Mouse (Mus musculus): ENCODE results near the gene Sap30bp. TPM values are rescaled to one million over a fixed set of nuclear protein-coding genes. Genes with fewer than 3 reads are reported as not detected.

Sap30bp gene
- polyA plus RNA-seq, 1 experiment from 2014 or later: 40.5 TPM

- Histone ChIP-seq H3K9me3 (replicated peaks) (no peaks in the 10 kb centered on the region), H3K27me3 (replicated peaks) (no peaks in the 10 kb centered on the region), H3K4me2 (no peak overlapping the region), H3K4me3 (replicated peaks) (no peak overlapping the region), H3K27ac (replicated peaks) (no peak overlapping the region), H3K36me3 (no peaks in the 10 kb centered on the region), H3K4me1 (peaks cover 3% of the 10 kb centered on the region; the same call in 1 of the 2 replicates), H3K9ac (replicated peaks) (no peak overlapping the region)
- ATAC-seq (ENCODE audit: low FRiP score): no peak
- WGBS: 95% methylated on average over 3 of the region's 3 CpGs
These were observed 62.2 kb downstream of the Sap30bp start for GRCm38 (mm10) chr11:115995256-115995655.

- no peaks in the 10 kb centered on the region for H3K27me3 ChIP-seq (replicated peaks)
- WGBS: 77% methylated on average over 4 of the region's 4 CpGs
- no peak overlapping the region for H3K4me3 ChIP-seq (replicated peaks)
- H3K4me2 ChIP-seq: no peak overlapping the region
- no peak overlapping the region for H3K27ac ChIP-seq (replicated peaks)
- no peaks in the 10 kb centered on the region for H3K9me3 ChIP-seq (replicated peaks)
- ATAC-seq (ENCODE audit: low FRiP score): no peak
- no peaks in the 10 kb centered on the region for H3K36me3 ChIP-seq
- no peak overlapping the region for H3K9ac ChIP-seq (replicated peaks)
- peaks cover 3% of the 10 kb centered on the region; the same call in 1 of the 2 replicates for H3K4me1 ChIP-seq
These were observed 64.0 kb downstream of the Sap30bp start for GRCm38 (mm10) chr11:115997047-115997446.

DNA sequence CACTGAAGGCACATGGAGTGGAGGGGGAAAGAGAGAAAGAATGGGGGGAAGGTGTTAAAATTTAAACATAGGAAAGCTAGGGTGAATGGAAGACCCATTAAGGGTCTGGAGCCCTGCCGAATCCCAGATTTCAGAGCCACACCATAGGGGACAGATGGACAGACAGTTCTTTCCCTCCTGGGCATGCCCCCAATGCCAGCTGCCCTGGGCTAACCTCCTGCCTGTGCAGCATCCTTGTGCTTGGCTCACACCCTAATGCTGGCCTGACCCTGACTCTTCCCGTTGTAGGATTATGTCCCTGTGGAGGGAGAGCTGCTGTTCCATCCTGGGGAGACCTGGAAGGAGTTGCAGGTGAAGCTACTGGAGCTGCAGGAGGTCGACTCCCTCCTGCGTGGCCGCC lies 64.6 kb downstream of the Sap30bp start:
- ATAC-seq (ENCODE audit: low FRiP score): no peak
- 67% methylated on average over 5 of the region's 5 CpGs for WGBS

GRCm38 (mm10) chr11:115999027-115999426 lies 65.9 kb downstream of the Sap30bp start:
- peaks cover 3% of the 10 kb centered on the region; the same call in 1 of the 2 replicates for H3K4me1 ChIP-seq
- H3K9me3 ChIP-seq (replicated peaks): no peaks in the 10 kb centered on the region
- H3K4me2 ChIP-seq: no peak overlapping the region
- whole genome bisulfite sequencing: 83% methylated on average over 7 of the region's 7 CpGs
- no peak for ATAC-seq (ENCODE audit: low FRiP score)
- no peak overlapping the region for H3K27ac ChIP-seq (replicated peaks)
- no peaks in the 10 kb centered on the region for H3K27me3 ChIP-seq (replicated peaks)
- H3K36me3 ChIP-seq: no peaks in the 10 kb centered on the region
- no peak overlapping the region for H3K4me3 ChIP-seq (replicated peaks)
- no peak overlapping the region for H3K9ac ChIP-seq (replicated peaks)

More for the DNA sequence above, 64.6 kb downstream of the Sap30bp start:
- Histone ChIP-seq H3K27me3 (replicated peaks) (no peaks in the 10 kb centered on the region), H3K4me1 (peaks cover 3% of the 10 kb centered on the region; the same call in 1 of the 2 replicates), H3K4me3 (replicated peaks) (no peak overlapping the region), H3K27ac (replicated peaks) (no peak overlapping the region), H3K36me3 (no peaks in the 10 kb centered on the region), H3K9me3 (replicated peaks) (no peaks in the 10 kb centered on the region), H3K4me2 (no peak overlapping the region), H3K9ac (replicated peaks) (no peak overlapping the region)

DNA sequence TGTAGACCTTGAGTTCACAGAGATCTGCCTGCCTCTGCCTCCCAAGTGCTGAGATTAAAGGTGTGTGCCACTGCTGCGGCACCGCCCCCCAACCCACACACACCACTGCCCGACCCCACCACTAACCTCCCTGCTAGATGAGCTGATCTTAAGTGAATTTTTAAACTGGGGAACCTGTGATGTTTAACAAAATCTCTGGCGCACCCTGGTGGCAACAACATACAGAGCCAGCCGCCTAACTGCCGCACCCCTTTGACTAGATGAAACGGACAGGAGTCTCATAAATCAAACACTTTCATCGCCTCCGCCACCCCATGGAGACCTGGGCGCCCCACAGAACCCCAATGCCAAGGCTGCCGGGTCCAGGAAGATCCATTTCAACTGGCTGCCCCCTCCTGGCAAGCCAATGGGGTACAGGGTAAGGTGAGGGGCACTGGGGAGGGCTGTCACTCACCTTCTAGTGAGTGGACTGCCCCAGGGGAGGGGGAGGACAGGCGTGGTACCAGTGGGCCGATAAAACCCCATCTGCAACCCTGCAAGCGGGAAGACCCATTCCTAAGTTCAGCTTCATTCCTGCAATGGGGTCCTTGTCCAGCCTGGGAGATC lies 66.6 kb downstream of the Sap30bp start:
- H3K9ac ChIP-seq (replicated peaks): no peak overlapping the region
- H3K27me3 ChIP-seq (replicated peaks): no peaks in the 10 kb centered on the region
- H3K27ac ChIP-seq (replicated peaks): no peak overlapping the region
- no peaks in the 10 kb centered on the region for H3K36me3 ChIP-seq
- 17% methylated on average over 14 of the region's 14 CpGs for WGBS
- H3K4me2 ChIP-seq: peak overlapping the region; percentile 33
- no peaks in the 10 kb centered on the region for H3K9me3 ChIP-seq (replicated peaks)
- no peak overlapping the region for H3K4me3 ChIP-seq (replicated peaks)
- no peak for ATAC-seq (ENCODE audit: low FRiP score)
- H3K4me1 ChIP-seq: peaks cover 5% of the 10 kb centered on the region

DNA sequence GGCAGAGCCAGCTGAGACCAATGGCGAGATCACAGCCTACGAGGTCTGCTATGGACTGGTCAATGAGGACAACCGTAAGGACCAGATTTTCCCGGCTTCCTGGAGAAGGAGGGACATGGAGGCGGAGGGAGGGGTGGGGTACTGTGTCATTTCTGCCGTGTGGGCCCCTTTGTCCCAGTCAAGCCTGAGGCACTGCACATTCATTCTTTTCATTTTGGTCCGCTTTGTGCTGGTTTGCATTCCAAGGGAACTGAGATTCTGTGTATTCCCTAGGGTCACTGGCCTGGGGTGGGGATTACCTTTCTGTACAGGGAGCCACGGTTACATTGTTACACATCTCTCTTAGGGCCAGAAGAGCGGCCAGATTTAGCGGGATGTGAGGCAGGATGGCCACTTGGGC lies 67.5 kb downstream of the Sap30bp start:
- H3K9ac ChIP-seq (replicated peaks): no peak overlapping the region
- H3K9me3 ChIP-seq (replicated peaks): no peaks in the 10 kb centered on the region
- H3K36me3 ChIP-seq: no peaks in the 10 kb centered on the region
- 48% methylated on average over 10 of the region's 10 CpGs for WGBS
- H3K4me2 ChIP-seq: no peak overlapping the region
- H3K4me1 ChIP-seq: peaks cover 14% of the 10 kb centered on the region
- H3K27ac ChIP-seq (replicated peaks): no peak overlapping the region
- no peaks in the 10 kb centered on the region for H3K27me3 ChIP-seq (replicated peaks)
- H3K4me3 ChIP-seq (replicated peaks): no peak overlapping the region
- no peak for ATAC-seq (ENCODE audit: low FRiP score)

DNA sequence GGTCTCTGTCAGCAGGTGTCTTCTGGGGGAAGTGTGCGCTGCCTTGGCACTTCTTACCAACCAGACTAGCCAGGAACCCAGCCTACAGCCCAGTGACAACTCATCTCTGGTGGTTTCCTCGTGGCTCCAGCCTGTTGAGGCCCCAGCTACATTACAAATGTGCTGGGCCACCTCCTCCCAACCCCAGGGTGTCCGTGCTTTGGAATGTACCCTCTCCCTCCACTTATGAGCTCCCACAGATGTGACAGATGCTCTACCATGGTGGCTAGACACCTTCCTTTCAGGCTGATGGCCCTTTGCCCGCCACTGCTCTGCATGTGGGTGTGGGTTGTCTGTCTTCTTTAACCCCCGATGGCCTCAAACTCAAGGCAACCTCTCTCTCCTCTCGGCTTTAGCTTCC lies 68.6 kb downstream of the Sap30bp start:
- 78% methylated on average over 6 of the region's 6 CpGs for WGBS
- Histone ChIP-seq H3K36me3 (no peaks in the 10 kb centered on the region), H3K4me3 (replicated peaks) (no peak overlapping the region), H3K27ac (replicated peaks) (no peak overlapping the region), H3K4me1 (peaks cover 14% of the 10 kb centered on the region), H3K27me3 (replicated peaks) (no peaks in the 10 kb centered on the region), H3K9me3 (replicated peaks) (no peaks in the 10 kb centered on the region), H3K9ac (replicated peaks) (no peak overlapping the region), H3K4me2 (no peak overlapping the region)
- no peak for ATAC-seq (ENCODE audit: low FRiP score)

DNA sequence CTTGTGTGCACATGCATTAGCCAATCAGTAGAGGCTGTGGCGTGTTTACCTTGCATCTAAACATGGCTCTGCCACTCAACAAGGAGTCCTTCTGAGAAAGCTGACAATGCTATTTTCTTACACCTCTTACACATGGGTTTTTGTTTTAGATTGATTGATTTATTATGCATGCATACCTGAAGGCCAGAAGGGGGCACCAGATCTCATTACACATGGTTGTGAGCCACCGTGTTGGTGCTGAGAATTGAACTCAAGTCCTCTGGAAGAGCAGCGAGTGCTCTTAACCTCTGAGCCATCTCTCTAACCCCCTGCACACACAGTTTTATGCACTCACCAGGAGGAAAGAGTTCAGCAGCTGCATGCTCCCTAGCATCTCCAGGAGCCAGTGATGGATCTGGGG lies 69.8 kb downstream of the Sap30bp start:
- no peak for ATAC-seq (ENCODE audit: low FRiP score)
- Histone ChIP-seq H3K4me2 (no peak overlapping the region), H3K9ac (replicated peaks) (no peak overlapping the region), H3K36me3 (no peaks in the 10 kb centered on the region), H3K27ac (replicated peaks) (no peak overlapping the region), H3K9me3 (replicated peaks) (no peaks in the 10 kb centered on the region), H3K27me3 (replicated peaks) (no peaks in the 10 kb centered on the region), H3K4me1 (peaks cover 14% of the 10 kb centered on the region), H3K4me3 (replicated peaks) (no peak overlapping the region)
- WGBS: 91% methylated on average over 3 of the region's 3 CpGs

DNA sequence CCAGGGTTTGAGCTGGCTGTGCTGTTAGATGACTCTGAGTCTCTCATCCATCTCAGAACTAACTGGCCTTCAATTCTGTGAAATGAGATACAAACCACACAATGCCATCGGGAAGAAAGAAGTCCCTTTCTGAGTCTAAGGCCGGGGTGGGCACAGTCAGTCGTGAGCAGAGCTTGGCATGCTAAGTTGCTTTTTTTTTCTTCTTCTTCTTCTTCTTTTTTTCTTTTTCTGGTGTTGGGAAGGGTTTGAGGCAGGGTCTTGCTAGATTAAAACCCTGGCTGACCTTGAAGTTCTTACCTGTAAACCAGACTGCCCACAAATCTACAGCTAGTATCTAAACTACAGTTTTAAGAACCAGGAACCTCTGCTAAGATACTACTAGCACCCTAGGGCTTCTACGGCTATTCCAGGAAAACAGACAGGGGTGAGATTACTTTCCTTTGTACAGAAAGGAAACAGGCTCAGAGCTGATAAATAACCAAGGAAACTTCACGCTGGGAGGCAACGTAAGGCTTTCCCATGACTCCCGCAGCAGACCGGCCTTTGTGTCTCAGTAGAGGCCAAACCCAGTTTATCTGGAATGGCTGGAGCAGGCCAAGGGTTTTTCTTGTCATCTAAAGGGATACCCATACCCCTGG lies 71.2 kb downstream of the Sap30bp start:
- Histone ChIP-seq H3K9ac (replicated peaks) (peak overlapping the region; percentile 44), H3K4me3 (replicated peaks) (peak overlapping the region; percentile 35), H3K4me2 (peak overlapping the region; percentile 70), H3K4me1 (peaks cover 14% of the 10 kb centered on the region), H3K27ac (replicated peaks) (peak overlapping the region; percentile 58), H3K36me3 (peaks cover 10% of the 10 kb centered on the region; the same call in 1 of the 2 replicates), H3K9me3 (replicated peaks) (no peaks in the 10 kb centered on the region), H3K27me3 (replicated peaks) (no peaks in the 10 kb centered on the region)
- 30% methylated on average over 8 of the region's 8 CpGs for WGBS
- ATAC-seq (ENCODE audit: low FRiP score): no peak

DNA sequence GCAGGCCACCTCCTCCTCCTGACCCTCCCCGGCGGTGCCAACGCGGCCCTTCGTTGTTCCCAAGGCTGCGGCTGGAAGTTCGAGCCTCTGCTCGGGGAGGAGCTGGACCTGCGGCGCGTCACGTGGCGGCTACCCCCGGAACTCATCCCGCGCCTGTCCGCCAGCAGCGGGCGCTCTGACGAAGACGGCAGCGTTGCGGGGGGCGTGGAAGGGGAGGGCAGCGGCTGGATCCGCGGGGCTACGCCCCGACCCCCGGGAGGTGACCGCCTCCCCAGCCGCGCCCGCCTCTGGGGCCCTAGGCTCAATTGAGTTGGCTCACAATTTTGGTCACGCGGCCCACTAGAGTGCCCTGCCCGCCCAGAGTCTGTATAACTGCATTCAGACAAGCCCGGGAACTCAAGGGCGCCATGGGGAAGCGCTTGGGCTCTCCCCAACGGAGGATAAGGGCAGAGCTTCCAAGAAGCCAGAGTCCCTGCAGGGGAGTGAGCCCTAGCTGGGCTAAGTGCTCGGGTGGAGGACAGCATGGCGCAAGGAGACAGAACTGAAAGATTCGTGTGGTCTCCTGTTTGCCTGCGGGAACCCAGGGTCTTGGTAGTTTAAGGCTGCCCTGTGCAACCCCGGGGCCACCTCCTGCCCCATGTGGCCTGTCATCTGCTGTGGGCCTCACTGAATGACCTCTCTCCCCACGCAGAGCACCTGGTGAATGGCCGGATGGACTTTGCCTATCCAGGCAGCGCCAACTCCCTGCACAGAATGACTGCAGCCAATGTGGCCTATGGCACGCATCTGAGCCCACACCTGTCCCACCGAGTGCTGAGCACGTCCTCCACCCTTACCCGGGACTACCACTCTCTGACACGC lies 72.0 kb downstream of the Sap30bp start:
- WGBS: 6% methylated on average over 54 of the region's 54 CpGs
- peak; percentile 50 for ATAC-seq (ENCODE audit: low FRiP score)
- no peaks in the 10 kb centered on the region for H3K9me3 ChIP-seq (replicated peaks)
- H3K4me2 ChIP-seq: peak overlapping the region; percentile 70
- peak overlapping the region; percentile 35 for H3K4me3 ChIP-seq (replicated peaks)
- no peaks in the 10 kb centered on the region for H3K27me3 ChIP-seq (replicated peaks)
- H3K27ac ChIP-seq (replicated peaks): peak overlapping the region; percentile 58
- peaks cover 13% of the 10 kb centered on the region; the same call in 1 of the 2 replicates for H3K36me3 ChIP-seq
- H3K4me1 ChIP-seq: peaks cover 11% of the 10 kb centered on the region
- H3K9ac ChIP-seq (replicated peaks): peak overlapping the region; percentile 44

DNA sequence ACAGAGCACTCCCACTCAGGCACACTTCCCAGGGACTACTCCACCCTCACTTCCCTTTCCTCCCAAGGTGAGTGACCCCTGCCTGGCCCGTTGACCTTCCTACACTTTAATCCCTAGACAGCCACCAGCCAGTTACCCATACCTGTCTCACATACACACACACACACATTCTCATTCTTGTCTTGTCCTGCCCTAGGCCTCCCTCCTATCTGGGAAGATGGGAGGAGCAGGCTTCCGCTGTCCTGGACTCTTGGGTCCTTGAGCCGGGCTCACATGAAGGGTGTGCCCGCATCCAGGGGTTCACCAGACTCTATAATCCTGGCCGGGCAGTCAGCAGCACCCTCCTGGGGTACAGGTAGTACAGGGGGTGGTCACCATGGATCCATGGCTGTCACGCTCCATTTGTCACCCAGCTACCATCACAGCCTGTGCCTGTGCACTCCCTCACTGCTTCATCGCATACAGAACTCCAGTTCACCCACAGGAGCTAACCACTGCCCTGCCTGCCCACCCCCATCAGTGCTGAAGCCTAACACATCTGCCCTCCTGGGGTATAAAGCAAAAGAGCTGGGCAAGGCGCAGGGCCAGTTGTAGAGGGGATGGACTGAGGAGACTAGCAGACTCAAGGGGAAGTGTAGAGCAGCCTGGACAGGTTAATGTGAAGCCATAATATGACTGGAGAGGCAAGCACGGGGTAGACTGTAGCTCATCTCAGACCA lies 72.8 kb downstream of the Sap30bp start:
- Histone ChIP-seq H3K4me2 (peak overlapping the region; percentile 70), H3K9me3 (replicated peaks) (no peaks in the 10 kb centered on the region), H3K9ac (replicated peaks) (peak overlapping the region; percentile 44; the same call in 1 of the 2 replicates), H3K27ac (replicated peaks) (no peak overlapping the region), H3K36me3 (peaks cover 13% of the 10 kb centered on the region; the same call in 1 of the 2 replicates), H3K27me3 (replicated peaks) (no peaks in the 10 kb centered on the region), H3K4me1 (peaks cover 15% of the 10 kb centered on the region), H3K4me3 (replicated peaks) (no peak overlapping the region)
- ATAC-seq (ENCODE audit: low FRiP score): 0 out of 2 replicates have a peak, but pooled peaks have one; percentile 4
- WGBS: 76% methylated on average over 9 of the region's 9 CpGs
